Mouse (Mus musculus): ENCODE measurements at regions not wholly inside any gene's neighbourhood (a gene's known extent, or its start where the extent isn't known, plus 50 kb on each side); places are given as distances from the start of the nearest gene placed in this dataset.

- Histone ChIP-seq H3K4me2 (replicated peaks) (no peak overlapping the region), H3K36me3 (no peaks in the 10 kb centered on the region), H3K4me3 (replicated peaks) (no peak overlapping the region), H3K4me1 (replicated peaks) (no peaks in the 10 kb centered on the region), H3K9ac (no peak overlapping the region), H3K9me3 (no peaks in the 10 kb centered on the region), H3K27ac (no peak overlapping the region), H3K27me3 (replicated peaks) (no peaks in the 10 kb centered on the region)
- ATAC-seq = no peak
- 75% methylated on average over 10 of the region's 10 CpGs for WGBS
Measured at GRCm38 (mm10) chr12:92823090-92823786, 974.3 kb upstream of the Sel1l start.

- H3K4me3 ChIP-seq (replicated peaks) = no peak overlapping the region
- H3K4me2 ChIP-seq (replicated peaks) = no peak overlapping the region
- H3K27ac ChIP-seq = no peak overlapping the region
- ATAC-seq = no peak
- H3K36me3 ChIP-seq = no peaks in the 10 kb centered on the region
- no peak overlapping the region for H3K9ac ChIP-seq
- WGBS = 73% methylated on average over 3 of the region's 3 CpGs
- H3K4me1 ChIP-seq (replicated peaks) = no peaks in the 10 kb centered on the region
- no peaks in the 10 kb centered on the region for H3K9me3 ChIP-seq
- no peaks in the 10 kb centered on the region for H3K27me3 ChIP-seq (replicated peaks)
Measured at GRCm38 (mm10) chr12:92818610-92819009, 969.7 kb upstream of the Sel1l start.

GRCm38 (mm10) chr12:92801121-92801520 is 952.2 kb upstream of the Sel1l start:
- 89% methylated on average over 1 of the region's 1 CpGs for WGBS
- Histone ChIP-seq H3K27ac (no peak overlapping the region), H3K4me2 (replicated peaks) (no peak overlapping the region), H3K36me3 (no peaks in the 10 kb centered on the region), H3K9me3 (no peaks in the 10 kb centered on the region), H3K4me1 (replicated peaks) (no peaks in the 10 kb centered on the region), H3K4me3 (replicated peaks) (no peak overlapping the region), H3K27me3 (replicated peaks) (no peaks in the 10 kb centered on the region), H3K9ac (no peak overlapping the region)
- ATAC-seq = no peak

- Histone ChIP-seq H3K27me3 (replicated peaks) (no peaks in the 10 kb centered on the region), H3K9me3 (no peaks in the 10 kb centered on the region), H3K4me3 (replicated peaks) (no peak overlapping the region), H3K4me2 (replicated peaks) (no peak overlapping the region), H3K9ac (no peak overlapping the region), H3K36me3 (no peaks in the 10 kb centered on the region), H3K4me1 (replicated peaks) (no peaks in the 10 kb centered on the region), H3K27ac (no peak overlapping the region)
- 77% methylated on average over 1 of the region's 1 CpGs for whole genome bisulfite sequencing
- ATAC-seq = no peak
Measured at GRCm38 (mm10) chr12:92783362-92783761, 934.4 kb upstream of the Sel1l start.

GRCm38 (mm10) chr12:92779695-92780292 is 930.8 kb upstream of the Sel1l start:
- H3K27ac ChIP-seq = no peak overlapping the region
- no peak for ATAC-seq
- no peaks in the 10 kb centered on the region for H3K4me1 ChIP-seq (replicated peaks)
- no peaks in the 10 kb centered on the region for H3K36me3 ChIP-seq
- no peak overlapping the region for H3K4me2 ChIP-seq (replicated peaks)
- no peaks in the 10 kb centered on the region for H3K9me3 ChIP-seq
- 76% methylated on average over 3 of the region's 3 CpGs for WGBS
- no peak overlapping the region for H3K9ac ChIP-seq
- no peak overlapping the region for H3K4me3 ChIP-seq (replicated peaks)
- no peaks in the 10 kb centered on the region for H3K27me3 ChIP-seq (replicated peaks)

GRCm38 (mm10) chr12:92775668-92776067 is 926.7 kb upstream of the Sel1l start:
- Histone ChIP-seq H3K9me3 (no peaks in the 10 kb centered on the region), H3K27ac (no peak overlapping the region), H3K4me2 (replicated peaks) (no peak overlapping the region), H3K27me3 (replicated peaks) (no peaks in the 10 kb centered on the region), H3K36me3 (no peaks in the 10 kb centered on the region), H3K4me1 (replicated peaks) (no peaks in the 10 kb centered on the region), H3K9ac (no peak overlapping the region), H3K4me3 (replicated peaks) (no peak overlapping the region)
- WGBS = 33% methylated on average over 5 of the region's 5 CpGs
- ATAC-seq = no peak

- Histone ChIP-seq H3K9ac (no peak overlapping the region), H3K4me2 (replicated peaks) (no peak overlapping the region), H3K4me3 (replicated peaks) (no peak overlapping the region), H3K4me1 (replicated peaks) (no peaks in the 10 kb centered on the region), H3K27me3 (replicated peaks) (no peaks in the 10 kb centered on the region), H3K27ac (no peak overlapping the region), H3K36me3 (no peaks in the 10 kb centered on the region), H3K9me3 (no peaks in the 10 kb centered on the region)
- 90% methylated on average over 1 of the region's 1 CpGs for WGBS
- ATAC-seq = no peak
Measured at GRCm38 (mm10) chr12:92748576-92748975, 899.6 kb upstream of the Sel1l start.

GRCm38 (mm10) chr12:92740818-92741217 is 891.9 kb upstream of the Sel1l start:
- Histone ChIP-seq H3K4me1 (replicated peaks) (no peaks in the 10 kb centered on the region), H3K9me3 (no peaks in the 10 kb centered on the region), H3K4me3 (replicated peaks) (no peak overlapping the region), H3K9ac (no peak overlapping the region), H3K36me3 (no peaks in the 10 kb centered on the region), H3K27me3 (replicated peaks) (no peaks in the 10 kb centered on the region), H3K4me2 (replicated peaks) (no peak overlapping the region), H3K27ac (no peak overlapping the region)
- 81% methylated on average over 3 of the region's 3 CpGs for WGBS
- no peak for ATAC-seq

- WGBS = 87% methylated on average over 3 of the region's 3 CpGs
- Histone ChIP-seq H3K4me2 (replicated peaks) (no peak overlapping the region), H3K9ac (no peak overlapping the region), H3K27ac (no peak overlapping the region), H3K4me3 (replicated peaks) (no peak overlapping the region), H3K4me1 (replicated peaks) (no peaks in the 10 kb centered on the region), H3K36me3 (no peaks in the 10 kb centered on the region), H3K27me3 (replicated peaks) (no peaks in the 10 kb centered on the region), H3K9me3 (no peaks in the 10 kb centered on the region)
- no peak for ATAC-seq
Measured at GRCm38 (mm10) chr12:92739196-92739595, 890.2 kb upstream of the Sel1l start.

GRCm38 (mm10) chr12:92737623-92738370 is 888.8 kb upstream of the Sel1l start:
- Histone ChIP-seq H3K36me3 (no peaks in the 10 kb centered on the region), H3K4me2 (replicated peaks) (no peak overlapping the region), H3K4me3 (replicated peaks) (no peak overlapping the region), H3K4me1 (replicated peaks) (no peaks in the 10 kb centered on the region), H3K9me3 (no peaks in the 10 kb centered on the region), H3K9ac (no peak overlapping the region), H3K27me3 (replicated peaks) (no peaks in the 10 kb centered on the region), H3K27ac (no peak overlapping the region)
- 56% methylated on average over 12 of the region's 12 CpGs for WGBS
- no peak for ATAC-seq

- Histone ChIP-seq H3K36me3 (no peaks in the 10 kb centered on the region), H3K4me3 (replicated peaks) (no peak overlapping the region), H3K9me3 (no peaks in the 10 kb centered on the region), H3K4me1 (replicated peaks) (no peaks in the 10 kb centered on the region), H3K9ac (no peak overlapping the region), H3K27me3 (replicated peaks) (no peaks in the 10 kb centered on the region), H3K27ac (no peak overlapping the region), H3K4me2 (replicated peaks) (no peak overlapping the region)
- ATAC-seq = no peak
- 90% methylated on average over 3 of the region's 3 CpGs for WGBS
Measured at GRCm38 (mm10) chr12:92723022-92723421, 874.1 kb upstream of the Sel1l start.

- Histone ChIP-seq H3K4me2 (replicated peaks) (no peak overlapping the region), H3K9me3 (no peaks in the 10 kb centered on the region), H3K27ac (no peak overlapping the region), H3K36me3 (no peaks in the 10 kb centered on the region), H3K9ac (no peak overlapping the region), H3K4me3 (replicated peaks) (no peak overlapping the region), H3K4me1 (replicated peaks) (no peaks in the 10 kb centered on the region), H3K27me3 (replicated peaks) (no peaks in the 10 kb centered on the region)
- 93% methylated on average over 16 of the region's 16 CpGs for WGBS
- ATAC-seq = no peak
Measured at GRCm38 (mm10) chr12:92713415-92713814, 864.5 kb upstream of the Sel1l start.

- Histone ChIP-seq H3K9me3 (no peaks in the 10 kb centered on the region), H3K4me3 (replicated peaks) (no peak overlapping the region), H3K4me1 (replicated peaks) (no peaks in the 10 kb centered on the region), H3K4me2 (replicated peaks) (no peak overlapping the region), H3K36me3 (no peaks in the 10 kb centered on the region), H3K9ac (no peak overlapping the region), H3K27ac (no peak overlapping the region), H3K27me3 (replicated peaks) (no peaks in the 10 kb centered on the region)
- no peak for ATAC-seq
- 56% methylated on average over 3 of the region's 3 CpGs for WGBS
Measured at GRCm38 (mm10) chr12:92708466-92708865, 859.5 kb upstream of the Sel1l start.
